Mouse (Mus musculus) spleen, embryonic (tissue): ENCODE results near the gene Gm20661.

Experiments
- CTCF ChIA-PET: fragments of 350-600 bp; sonication (Branson Sonifier 250); formaldehyde crosslinking; loops from one replicate; lab custom pipeline; 2022; lab: Charles Lee

Gene Gm20661

DNA sequence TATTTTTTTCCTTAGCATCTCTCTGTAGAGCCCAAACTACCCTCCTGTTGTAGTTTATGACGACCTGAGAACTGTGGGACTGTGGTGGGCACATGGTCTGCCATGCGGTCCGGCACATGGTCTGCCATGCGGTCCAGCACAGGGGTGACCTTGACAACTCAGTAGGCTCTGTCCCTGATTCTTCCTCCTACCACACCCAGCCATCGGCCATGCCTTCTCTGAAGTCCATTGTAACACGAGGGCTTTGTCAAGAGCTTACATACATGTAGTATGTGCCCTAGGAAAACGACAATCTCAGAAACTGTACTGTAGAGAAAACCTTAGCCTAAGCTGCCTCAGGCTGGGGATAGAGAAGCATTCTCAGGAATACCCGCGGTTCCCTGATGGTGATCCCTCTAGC is 18.2 kb upstream of the Gm20661 start:
- CTCF ChIA-PET, result interaction anchor here (1.4 kb wide), 1 partner anchor 87 kb away, joined by 4 read pairs; no protein-coding TSS in a partner anchor

DNA sequence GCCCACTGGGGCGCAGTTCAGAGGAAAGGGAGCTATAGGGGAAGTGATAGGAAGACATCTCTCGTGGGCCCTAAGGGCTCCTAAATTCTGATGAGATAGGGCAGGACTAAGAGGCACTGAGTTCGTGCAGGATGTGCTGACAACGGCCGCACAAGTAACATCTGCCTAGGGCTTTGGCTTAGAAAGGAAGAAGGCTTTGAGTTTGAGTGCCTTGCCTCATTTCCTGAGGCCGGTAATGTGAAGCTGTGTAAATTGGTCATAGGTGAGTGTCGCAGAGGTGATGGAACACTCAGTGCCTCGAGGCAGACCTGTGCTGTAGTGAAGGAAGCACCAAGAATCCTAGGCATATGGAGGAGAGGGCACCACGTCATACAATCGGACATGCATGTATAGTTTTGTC is 16.2 kb upstream of the Gm20661 start:
- CTCF ChIA-PET, result no interaction called here

DNA sequence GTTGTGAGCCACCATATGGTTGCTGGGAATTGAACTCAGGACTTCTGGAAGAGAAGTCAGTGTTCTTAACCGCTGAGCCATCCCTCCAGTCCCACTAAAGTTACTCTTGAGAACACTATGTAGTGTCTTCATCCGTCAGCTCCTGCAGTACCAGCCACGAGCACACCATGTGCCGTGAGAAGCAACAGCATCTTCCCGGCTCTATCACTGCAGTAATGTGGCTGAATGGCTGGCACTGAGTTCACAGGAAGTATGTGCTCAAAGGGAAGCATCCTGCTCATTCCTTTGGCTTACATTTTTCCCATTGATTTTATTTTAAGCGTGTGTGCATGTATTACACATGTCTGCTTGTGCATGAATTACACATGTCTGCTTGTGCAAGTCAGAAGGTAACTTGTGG is 15.4 kb upstream of the Gm20661 start:
- CTCF ChIA-PET, result no interaction called here

DNA sequence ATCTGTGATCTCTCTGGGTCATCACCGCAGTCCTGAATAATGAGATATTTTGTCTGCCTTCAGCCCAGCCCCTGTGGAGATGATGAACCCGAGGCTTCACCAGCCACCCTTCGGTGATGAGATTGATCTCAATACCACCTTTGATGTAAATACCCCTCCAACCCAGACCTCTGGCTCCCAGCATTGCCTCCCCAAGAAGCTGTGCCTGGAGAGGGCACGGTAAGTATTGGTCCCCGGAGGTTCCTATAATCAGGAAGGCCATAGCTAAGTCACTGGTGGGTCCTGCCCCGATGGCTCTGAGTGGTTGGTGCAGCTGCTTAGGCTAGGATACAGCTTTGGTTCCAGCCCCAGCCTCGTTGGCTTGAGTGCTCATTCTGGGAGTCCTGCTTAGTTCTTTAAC is 14.3 kb upstream of the Gm20661 start:
- CTCF ChIA-PET, result no interaction called here

DNA sequence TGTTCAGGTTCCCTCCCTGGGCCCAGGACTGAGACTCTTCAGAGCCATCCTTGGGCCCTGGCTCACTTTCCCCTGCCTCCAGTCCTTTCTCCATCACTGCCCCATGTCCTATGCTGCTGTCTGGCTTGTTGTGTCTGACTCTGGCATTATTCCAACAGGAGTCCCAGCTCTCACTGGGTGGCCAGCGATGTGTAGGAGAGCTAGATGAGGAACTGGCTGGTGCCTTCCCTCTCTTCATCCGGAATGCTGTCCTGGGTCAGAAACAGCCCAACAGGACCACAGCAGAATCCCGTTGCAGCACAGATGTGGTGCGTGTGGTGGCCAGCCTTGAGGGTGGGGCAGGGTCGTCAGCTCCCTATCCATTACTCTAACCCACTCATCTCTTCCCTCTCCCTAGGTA is 12.5 kb upstream of the Gm20661 start:
- CTCF ChIA-PET, result interaction anchor here (0.5 to 0.8 kb wide), 2 partner anchors 96 to 146 kb away, joined by 3 to 14 read pairs; no protein-coding TSS in a partner anchor

DNA sequence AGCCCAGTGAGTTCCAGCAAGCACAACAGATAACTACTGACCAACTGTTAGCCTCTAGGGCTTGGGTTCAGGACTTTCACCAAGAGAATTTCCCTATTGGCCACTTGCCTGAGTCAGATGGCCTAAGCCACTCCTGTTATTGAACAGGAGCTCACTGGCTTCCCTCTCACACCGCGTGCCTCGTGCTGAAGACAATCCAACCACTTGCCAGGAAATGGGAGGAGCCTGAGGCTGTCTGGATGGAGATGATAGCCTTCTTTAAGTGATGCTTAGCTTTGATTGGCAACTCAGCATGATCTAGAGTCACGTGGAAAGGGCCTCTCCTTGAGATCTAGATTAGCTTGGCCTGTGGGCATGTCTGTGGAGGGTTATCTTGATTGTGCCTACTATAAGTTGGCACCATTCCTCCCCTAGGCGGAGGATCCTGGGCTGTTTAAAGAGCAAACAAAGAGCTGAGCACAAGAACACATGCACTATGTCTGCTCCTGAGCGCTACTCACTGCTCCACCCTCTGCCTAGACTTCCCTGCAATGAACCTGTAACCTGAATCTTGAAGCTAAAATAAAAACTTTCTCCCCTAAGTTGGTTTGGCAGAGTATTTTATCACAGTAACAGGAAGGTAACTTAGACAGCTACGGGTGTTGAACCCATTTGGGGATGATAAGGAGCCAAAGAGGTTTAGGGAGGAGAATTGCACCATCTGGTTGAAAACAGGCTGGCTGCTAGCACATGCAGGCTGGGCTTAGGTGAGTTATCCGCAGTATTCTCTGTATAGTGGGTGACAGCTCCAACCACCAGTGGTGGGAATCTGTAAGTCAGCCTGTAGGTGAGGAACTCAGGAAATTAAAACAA is 10.9 kb upstream of the Gm20661 start:
- CTCF ChIA-PET, result interaction anchor here (1.6 kb wide), 1 partner anchor 9 kb away, joined by 4 read pairs; no protein-coding TSS in a partner anchor

DNA sequence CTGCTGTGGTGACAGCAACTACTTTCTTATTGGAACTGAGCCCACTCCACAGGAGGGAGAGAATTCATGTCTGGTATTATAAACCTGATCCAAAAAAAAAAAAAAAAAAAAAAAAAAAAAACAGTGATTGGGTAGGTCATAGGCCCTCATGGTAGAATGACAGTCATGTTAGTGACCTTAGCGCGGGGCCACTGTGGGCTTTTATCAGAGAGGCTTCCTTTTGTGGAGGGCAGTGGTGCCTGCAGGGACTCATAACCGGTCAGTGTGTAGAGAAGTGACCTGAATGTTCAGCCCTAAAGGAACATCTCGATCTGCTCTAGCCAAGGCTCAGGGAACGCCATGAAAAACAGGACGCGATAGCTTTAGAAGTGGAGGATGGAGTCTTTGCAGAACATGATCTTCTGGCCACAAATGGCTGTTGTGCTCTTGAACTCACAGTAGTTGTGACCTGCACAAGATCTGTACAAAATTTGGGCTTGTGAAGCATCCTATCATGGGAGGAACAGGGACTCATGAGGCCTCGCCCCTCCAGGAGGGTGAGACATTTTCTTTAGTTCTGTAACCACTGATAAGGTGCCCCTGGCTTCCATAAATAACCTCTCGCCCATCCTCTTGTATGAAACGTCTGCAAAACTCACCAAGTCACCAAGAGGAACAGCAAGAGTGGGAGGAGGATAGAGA is 8.2 kb upstream of the Gm20661 start:
- CTCF ChIA-PET, result no interaction called here

DNA sequence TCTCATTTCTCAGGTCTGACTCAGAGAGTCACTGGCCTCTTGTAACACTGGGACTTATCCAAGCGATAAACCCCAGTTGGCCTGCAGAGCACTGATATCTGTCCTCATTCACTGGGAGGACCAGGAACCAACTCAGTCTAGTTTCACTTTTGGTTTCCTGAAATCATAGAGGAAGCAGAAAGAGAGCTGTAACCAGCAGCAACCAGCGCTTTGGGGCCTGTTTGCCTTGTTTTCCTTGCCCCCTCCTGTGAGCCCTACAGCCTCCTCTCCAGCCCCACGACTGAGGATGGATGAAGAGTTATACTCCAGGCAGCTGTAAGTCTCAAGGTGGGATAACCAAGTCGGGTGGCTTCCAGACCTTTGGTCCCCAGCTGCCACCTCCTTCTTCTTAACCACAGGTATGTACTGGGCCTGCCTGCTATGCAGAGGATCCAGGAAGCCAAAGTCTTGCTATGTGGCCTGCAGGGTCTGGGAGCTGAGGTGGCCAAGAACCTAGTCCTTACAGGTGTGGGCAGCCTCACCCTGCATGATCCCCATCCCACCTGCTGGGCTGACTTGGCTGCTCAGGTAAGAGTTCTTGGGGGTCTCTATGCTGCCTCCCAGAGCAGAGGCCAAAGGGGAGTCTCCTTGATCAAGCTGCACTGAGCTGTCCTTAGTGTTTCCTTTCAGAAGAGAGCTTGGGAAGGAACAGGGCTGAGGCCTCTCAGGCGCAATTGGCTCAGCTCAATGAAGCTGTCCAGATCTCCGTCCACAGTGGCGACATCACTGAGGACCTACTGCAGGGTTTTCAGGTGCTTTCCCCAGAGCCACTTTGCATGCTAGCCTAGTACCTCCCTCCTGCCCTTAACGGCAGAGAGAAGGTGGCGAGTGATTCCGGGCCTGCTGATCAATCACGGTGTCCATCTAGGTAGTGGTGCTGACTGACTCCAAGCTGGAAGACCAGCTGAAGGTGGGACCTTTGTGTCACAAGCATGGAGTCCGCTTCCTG is 7.2 kb upstream of the Gm20661 start, which contains the start of gene Uba7:
Gene Uba7 (plus strand): TSS at position 107 of the 988 bp plus-strand sequence.
- CTCF ChIA-PET, result no interaction called here

DNA sequence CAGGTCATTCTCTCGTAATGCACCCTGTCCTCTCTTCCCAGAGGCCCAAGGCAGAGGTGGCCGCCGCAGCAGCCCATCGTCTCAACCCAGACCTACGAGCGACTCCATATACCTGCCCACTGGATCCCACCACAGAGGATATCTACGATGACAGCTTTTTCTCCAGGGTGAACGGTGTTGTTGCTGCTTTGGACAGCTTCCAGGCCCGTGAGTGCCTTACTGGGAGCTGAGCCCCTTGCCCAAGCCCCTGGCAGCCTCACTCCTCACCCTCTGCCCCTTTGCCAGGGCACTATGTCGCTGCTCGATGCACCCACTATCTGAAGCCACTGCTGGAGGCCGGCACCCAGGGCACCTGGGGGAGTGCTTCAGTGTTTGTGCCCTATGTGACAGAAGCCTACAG is 4.0 kb upstream of the Gm20661 start:
- CTCF ChIA-PET, result interaction anchor here (0.7 kb wide), 1 partner anchor 9 kb away, joined by 3 read pairs; no protein-coding TSS in a partner anchor

DNA sequence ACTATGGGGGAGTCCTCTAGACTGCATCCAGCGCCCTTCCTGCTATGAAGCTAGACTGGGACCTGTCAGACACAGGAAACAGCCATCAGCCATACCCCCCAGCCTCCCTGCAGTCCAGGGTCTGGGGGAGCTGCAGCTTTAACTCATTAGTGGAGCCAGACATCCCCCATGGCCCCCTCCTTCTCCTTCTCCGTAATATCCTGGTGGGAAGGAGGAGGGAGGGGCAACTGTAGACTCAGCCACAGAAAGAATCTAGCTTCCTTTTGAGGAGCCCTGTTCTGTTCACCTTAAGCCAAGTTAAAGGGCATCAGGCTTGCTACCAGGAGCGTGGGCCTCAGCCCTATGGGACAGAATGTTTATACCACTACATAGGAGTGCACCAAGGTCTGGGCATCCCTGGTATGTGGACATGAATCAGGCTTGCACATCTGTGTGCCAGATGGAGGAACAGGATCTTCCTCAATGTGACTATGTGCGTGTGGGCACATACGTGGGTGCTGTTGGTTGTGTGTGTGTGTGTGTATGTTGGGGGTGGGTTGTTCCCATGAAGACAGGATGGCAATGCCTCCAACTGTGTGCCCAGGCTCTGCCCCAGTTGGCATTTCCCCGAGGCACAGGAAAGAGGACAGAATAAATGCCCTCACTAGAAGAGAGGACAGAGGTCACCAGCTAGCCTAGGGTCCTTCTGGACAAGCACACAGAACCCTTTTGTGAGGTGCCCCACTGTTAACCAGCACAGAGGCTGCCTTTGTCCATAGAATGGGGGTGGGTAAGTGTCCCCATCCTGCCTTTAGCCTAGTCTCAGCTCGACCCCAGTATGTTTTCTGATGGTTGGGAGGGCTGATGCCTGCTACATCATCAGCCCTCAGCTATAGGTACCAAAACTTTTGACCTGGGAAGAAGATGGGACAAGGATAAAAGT is 913 bp upstream of the Gm20661 start:
- CTCF ChIA-PET, result interaction anchor here (1.0 kb wide), 1 partner anchor 10 kb away, joined by 4 read pairs; no protein-coding TSS in a partner anchor

DNA sequence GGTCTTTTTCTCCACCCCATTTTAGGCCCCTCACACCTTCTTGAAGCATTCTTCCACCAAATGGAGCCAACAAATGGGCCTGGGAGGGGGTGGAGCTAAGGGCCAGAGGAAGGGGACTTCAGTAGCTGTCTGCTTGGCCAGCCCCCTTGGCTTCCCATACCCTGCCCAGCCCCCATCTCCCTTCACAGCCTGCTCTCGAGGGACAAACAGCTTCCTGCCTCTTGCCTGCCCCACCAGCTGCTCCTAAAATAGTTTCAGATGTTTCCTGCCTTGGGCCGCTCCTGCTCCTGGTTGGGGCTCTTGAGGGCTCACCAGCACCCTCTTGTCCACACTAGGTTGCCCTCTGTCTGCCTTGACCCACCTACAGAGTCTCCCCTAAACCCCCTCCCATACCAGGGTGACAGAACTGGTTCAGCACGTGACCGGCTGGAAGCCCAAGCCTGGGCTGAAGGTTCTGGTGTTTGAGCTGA is 598 bp downstream of the Gm20661 start:
- CTCF ChIA-PET, result interaction anchor here (0.6 kb wide), 1 partner anchor 169 kb away, joined by 3 read pairs; no protein-coding TSS in a partner anchor

DNA sequence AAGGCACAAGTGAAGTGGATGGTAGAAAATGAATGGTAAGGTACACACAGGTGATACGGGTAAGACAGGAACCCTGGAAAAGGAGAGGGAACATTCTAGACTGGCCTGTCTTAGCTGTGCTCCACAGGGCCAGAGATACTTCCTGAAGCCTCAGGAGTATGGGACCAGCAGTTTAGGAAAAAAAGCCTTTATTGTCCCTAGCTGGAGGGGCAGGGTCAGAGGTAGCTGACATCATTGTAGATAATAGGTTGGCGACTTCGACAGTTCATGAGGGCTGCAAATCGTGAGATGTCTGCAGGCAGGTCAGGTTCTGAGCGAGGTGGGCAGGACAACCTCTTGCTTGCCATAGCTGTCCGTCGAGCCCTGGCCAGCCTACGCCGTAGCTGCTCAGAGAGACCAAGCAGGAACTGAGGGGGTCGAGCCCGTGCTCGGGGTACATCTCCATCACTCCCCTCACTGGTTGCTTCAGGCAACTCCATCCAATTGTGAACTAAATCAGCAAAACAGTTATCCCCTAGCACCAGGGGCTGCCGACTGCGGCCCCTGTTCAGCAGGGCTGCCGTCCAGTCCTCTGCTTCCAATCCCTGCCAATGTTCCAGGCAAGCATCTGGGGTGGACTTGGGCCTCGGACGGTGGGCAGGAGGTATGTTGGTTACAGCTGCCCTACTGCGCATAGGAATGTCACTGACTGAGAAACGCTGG is 1.3 kb downstream of the Gm20661 start:
- CTCF ChIA-PET, result no interaction called here

DNA sequence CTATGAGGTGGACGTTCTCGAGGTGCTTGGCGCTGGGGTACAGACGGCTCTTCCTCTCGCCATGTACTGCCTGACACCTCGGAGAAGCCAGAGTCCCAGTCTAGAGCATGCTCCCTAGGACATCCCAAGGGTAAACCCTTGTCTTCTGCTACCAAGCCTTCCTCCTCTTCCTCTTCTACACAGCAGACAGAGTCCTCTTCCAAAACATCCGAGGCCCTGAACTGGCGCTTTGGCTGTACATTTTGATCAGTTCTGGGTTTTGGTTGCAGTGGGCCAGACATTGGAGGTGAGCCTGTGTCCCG is 1.8 kb downstream of the Gm20661 start:
- CTCF ChIA-PET, result no interaction called here

DNA sequence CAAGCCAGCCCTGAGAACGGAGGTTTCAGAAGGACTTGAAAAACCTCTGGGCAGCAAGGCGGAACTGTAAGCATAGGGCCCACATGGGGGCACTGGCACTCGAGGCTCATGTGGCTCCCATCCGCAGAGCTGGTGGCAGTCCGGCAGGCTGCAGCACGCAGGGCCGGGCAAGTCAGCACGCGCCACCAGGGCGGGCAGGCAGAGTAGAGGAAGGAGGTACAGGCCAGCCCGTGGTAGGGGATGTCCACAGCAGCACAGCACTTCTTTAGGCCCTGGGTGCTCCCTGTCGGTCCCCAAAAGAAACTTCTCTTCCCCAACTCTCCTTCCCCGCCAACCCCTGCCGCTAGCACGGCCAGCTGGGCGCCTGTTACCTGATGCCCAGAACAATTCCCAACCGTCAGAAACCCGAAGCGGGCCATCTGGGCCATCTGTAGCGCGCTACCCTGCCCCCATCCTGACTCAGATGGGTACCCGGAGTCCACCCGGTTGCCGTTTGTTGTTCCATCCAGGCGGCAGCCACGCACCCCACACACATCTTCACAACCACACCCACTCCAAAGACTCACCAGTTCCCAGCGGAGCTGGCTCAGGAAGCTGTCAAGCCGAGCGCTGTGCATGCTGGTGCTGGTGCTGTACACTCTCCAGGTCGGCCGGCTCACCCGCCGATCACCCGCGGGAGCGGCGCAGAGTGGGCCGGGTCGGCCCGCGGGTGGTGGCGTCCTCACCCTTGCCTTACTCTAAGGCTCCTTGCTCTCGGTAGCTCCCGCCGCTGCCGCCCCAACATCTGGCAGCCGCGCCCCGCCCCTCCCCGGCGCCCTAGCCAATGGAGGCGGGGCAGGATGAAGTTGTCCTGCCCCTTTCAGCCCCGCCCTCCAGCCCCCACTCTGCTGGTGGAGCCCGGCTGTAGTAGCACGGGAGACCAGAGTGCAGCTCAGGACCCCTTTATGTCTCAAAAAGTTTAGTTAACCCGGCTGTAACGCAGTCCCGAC is 2.6 kb downstream of the Gm20661 start, which contains the start of gene Inka1:
Gene Inka1 (minus strand): TSS at position 749 of the 989 bp plus-strand sequence.
- CTCF ChIA-PET, result no interaction called here

DNA sequence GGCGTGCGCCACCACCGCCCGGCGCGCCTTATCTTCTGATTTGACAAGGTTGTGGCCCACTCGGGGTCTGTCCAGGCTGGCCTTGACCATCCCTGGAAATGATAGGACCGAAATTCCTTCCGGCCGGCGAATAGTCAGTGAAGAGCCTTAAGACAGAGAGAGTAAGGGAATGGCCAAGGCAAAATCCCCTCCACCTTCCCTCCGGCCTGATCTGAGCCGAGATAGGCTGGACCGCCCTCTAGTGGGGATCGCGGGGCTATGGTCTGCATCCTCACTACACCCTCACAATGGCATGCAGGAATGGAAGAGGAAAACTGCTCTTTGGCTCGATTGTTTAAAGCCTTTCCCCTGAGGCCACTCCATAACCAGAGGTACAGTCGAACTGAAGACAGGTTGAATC is 3.5 kb downstream of the Gm20661 start:
- CTCF ChIA-PET, result no interaction called here

DNA sequence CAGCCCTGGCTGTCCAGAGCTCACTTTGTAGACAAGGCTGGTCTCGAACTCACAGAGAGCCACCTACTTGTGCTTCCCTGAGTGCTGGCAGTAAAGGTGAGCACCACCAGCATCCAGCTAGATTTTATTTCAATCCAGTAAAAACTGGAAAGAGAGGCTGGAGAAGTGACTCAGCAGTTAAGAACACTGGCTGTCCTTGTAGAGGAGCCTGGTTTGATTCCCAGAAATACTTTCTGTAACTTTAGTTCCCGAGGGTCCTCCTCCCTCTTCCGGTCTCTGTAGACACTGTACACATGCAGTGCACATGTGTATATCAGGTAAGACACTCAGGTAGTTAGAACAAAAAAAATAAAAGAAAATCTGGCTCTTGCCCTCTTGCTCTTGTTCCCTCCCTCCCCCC is 5.1 kb downstream of the Gm20661 start:
- CTCF ChIA-PET, result interaction anchor here (0.6 to 1.2 kb wide), 4 partner anchors 9 to 623 kb away, joined by 3 to 8 read pairs (median 3); no protein-coding TSS in a partner anchor

DNA sequence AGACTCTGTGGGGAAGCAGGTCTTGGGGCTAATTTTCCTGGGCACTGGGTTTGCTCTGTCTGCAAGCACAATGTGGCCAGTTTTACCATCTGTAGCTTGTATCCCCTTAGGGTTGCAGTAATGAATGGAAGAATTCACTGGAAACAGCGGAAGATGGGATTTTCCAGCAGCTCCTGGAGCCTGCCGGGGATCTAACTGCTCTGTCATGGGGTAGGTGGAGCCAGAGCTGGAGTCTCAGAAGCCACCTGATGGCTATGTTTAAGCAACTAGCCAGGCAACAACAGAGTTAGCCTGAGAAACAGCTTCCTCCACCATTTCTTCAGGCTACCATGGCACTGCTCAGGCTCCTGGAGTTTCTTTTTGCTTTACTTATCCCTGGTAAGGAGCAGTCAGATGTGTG is 9.3 kb downstream of the Gm20661 start, which contains the start of gene Cdhr4:
Gene Cdhr4 (plus strand): TSS at position 301 of the 400 bp plus-strand sequence.
- CTCF ChIA-PET, result interaction anchor here (0.7 kb wide), 1 partner anchor 48 kb away, joined by 4 read pairs; no protein-coding TSS in a partner anchor

DNA sequence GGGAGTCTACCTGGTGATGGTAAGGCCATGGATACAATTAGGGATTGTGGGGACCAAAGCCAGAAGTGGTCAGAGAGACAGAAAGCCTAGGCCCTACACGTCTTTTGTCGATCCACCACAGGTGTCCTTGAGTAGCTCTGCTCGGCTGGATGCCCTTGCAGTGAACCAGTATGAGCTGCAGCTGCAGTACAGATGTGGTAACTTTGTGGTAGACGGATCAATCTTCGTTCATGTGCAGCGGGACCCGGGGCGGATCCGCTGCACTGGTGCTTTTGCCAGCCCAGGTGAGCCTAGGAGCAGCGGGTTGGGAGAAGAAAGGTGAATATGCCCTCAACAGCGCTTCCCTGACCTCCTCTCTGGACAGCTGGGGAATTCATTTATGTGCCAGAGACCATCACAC is 10.2 kb downstream of the Gm20661 start:
- CTCF ChIA-PET, result no interaction called here
